Mouse (Mus musculus) stomach, postnatal 0 days (tissue): ENCODE results near the gene Samt4. TPM values are rescaled to one million over a fixed set of nuclear protein-coding genes. Genes with fewer than 3 reads are reported as not detected.
"Not testable (repeated sequence)": the region's sequence is repeated elsewhere in the genome, so short reads cannot be mapped to it uniquely, and the experiment has no call there.

Experiments
- ATAC-seq: fragments of 200-750 bp; cut with Nextera tagmentation; 2 replicates; pipeline ENCODE4 v1.8.0; 2017; ENCODE audit not compliant: low FRiP score, low TSS enrichment
- DNase-seq: peaks from one replicate; pipeline ENCODE4 v3.0.0-alpha.2; 2016; ENCODE audit warnings: low spot score
- H3K27ac ChIP-seq: fragments of 300-500 bp; sonication (generic); replicated peaks from 2 replicates; pipeline ENCODE4 v1.5.1; 2014; ENCODE audit warnings: mild to moderate bottlenecking, control low read depth
- H3K27me3 ChIP-seq: fragments of 300-500 bp; sonication (generic); 2 replicates; pipeline ENCODE4 v1.6.1; 2014; ENCODE audit warnings: low read length; ENCODE audit not compliant: control insufficient read depth, insufficient read depth
- H3K36me3 ChIP-seq: fragments of 300-500 bp; sonication (generic); 2 replicates; pipeline ENCODE4 v1.6.1; 2014; ENCODE audit warnings: low read length, mixed read lengths; ENCODE audit not compliant: control insufficient read depth, insufficient read depth
- H3K4me1 ChIP-seq: fragments of 300-500 bp; sonication (generic); replicated peaks from 2 replicates; pipeline ENCODE4 v1.6.1; 2014; ENCODE audit warnings: antibody characterized with exemption; ENCODE audit not compliant: control insufficient read depth, insufficient read depth
- H3K4me2 ChIP-seq: fragments of 300-500 bp; sonication (generic); replicated peaks from 2 replicates; pipeline ENCODE4 v1.6.1; 2014; ENCODE audit warnings: low read depth, mild to moderate bottlenecking, control low read depth, moderate library complexity
- H3K4me3 ChIP-seq: fragments of 300-500 bp; sonication (generic); 2 replicates; pipeline ENCODE4 v1.5.1; 2014; ENCODE audit warnings: low read depth, low read length, control low read depth
- H3K9ac ChIP-seq: fragments of 300-500 bp; sonication (generic); 2 replicates; pipeline ENCODE4 v1.6.1; 2014; ENCODE audit warnings: mild to moderate bottlenecking, low read length, control low read depth, mixed read lengths
- H3K9me3 ChIP-seq: fragments of 300-500 bp; sonication (generic); 2 replicates; pipeline ENCODE4 v1.6.1; 2016; ENCODE audit warnings: low read length; ENCODE audit not compliant: control insufficient read depth
- CTCF ChIP-seq: IDR thresholded peaks from 2 replicates; pipeline ENCODE4 v1.5.1; 2016; ENCODE audit warnings: antibody characterized with exemption, low read depth, mild to moderate bottlenecking, moderate library complexity
- EP300 ChIP-seq: optimal IDR thresholded peaks from 2 replicates; pipeline ENCODE3; 2016; ENCODE audit warnings: antibody characterized with exemption
- WGBS: fragments of 180-500 bp; shearing (Covaris S2); extraction: QIAGEN DNeasy Blood & Tissue Kit; methylation state at CpG from one replicate; pipeline ENCODE4 v1.1.7; 2014; 5-methylcytosine and 5-hydroxymethylcytosine counted together
- polyA plus RNA-seq: library from polyadenylated mRNA; unstranded; fragments of >200 nt; fragmentation: Nextera tagmentation; extraction: Ambion mirVana; gene quantifications from 2 replicates; pipeline ENCODE4 v1.2.1, GENCODE M21; 2015

The Samt4 gene
- not detected in 2 replicates for polyA plus RNA-seq

DNA sequence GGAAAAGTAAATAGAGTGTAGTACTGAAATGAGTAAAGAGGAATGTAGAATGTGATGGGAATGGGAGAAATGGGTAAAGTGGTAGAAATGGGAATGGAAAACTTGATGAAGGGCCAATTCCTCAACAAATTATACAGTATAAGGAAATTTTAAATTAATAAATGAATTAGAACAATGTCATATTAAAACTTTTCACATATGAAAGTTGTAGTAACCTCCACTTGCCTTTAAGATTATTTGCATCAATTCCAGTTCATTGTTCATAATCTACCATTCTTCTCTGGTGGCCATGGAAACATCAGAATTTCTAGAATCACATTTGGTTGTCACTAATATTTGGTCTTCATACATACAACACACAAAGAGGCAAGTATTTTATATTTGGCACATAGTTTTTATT lies at the start of gene Samt4:
TSS of gene Samt4 (plus strand) at position 301 of the 400 bp plus-strand sequence.
- TF ChIP-seq EP300 (no peak), CTCF (no peak)
- no peaks in the 10 kb centered on the region for H3K36me3 ChIP-seq
- H3K4me3 ChIP-seq, result no peak within 1 kb of the TSS
- H3K4me2 ChIP-seq, result no peak within 1 kb of the TSS
- no peaks in the 10 kb centered on the region for H3K4me1 ChIP-seq
- no peak within 1 kb of the TSS for H3K27ac ChIP-seq
- no peaks in the 10 kb centered on the region for H3K27me3 ChIP-seq
- ATAC-seq, result no peak
- no peak for DNase-seq
- no peaks in the 10 kb centered on the region for H3K9me3 ChIP-seq
- H3K9ac ChIP-seq, result no peak within 1 kb of the TSS

DNA sequence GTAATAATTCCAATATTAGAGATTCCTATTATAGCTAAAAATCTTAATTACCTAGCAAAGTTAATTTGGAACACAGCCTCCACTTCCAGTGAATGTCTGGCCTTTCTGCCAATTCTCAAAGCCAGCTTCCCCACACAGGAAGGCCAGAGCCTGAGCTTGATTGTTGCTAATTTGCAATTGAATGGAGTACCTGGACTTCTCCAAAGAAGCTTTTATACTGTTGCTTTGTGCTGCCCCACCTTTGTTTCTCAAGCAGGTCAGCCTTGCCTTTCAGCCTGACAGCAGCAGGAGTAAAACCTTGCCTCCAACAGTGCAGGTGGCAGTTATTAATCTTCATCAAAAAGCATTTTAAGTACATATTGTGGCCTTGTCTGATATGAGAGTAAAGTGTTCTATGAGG lies 38.1 kb upstream of the Samt4 start:
- H3K4me2 ChIP-seq, ATAC-seq: not testable (repeated sequence)

DNA sequence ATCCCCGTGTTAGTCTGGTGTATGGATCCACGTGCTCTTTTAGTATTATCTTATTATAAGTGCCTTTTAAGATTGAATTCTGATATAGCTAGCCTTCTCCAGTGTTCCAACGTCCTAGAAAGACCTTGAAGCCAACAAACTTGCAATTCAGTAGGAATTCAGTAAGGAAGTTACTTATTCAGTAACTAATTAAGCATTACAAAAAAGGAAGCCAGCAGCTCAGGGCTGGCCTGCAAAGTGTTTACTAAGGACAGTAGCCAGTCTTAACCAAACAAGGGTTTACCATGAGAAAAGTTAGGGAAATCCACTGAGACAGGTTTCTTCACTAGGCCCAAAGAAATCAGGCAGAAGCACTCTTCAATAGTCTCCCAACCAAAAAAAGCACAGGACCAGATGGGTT lies 13.4 kb upstream of the Samt4 start:
- H3K36me3 ChIP-seq, H3K4me2 ChIP-seq, H3K27ac ChIP-seq, H3K4me1 ChIP-seq, H3K4me3 ChIP-seq, DNase-seq, ATAC-seq, H3K27me3 ChIP-seq, H3K9me3 ChIP-seq, H3K9ac ChIP-seq: not testable (repeated sequence)
- WGBS, result 61% methylated on average over 3 of the region's 3 CpGs

More for the DNA sequence above, 38.1 kb upstream of the Samt4 start:
- H3K9ac ChIP-seq, H3K36me3 ChIP-seq, H3K4me3 ChIP-seq, H3K9me3 ChIP-seq, H3K4me1 ChIP-seq, DNase-seq, H3K27me3 ChIP-seq, H3K27ac ChIP-seq: not testable (repeated sequence)

Other genes starting within 250 kb of the Samt4 start
- gene 4930524N10Rik, start 138.6 kb upstream of the Samt4 start, polyA plus RNA-seq, result not detected in 2 replicates
- gene Samt2, start 97.4 kb downstream of the Samt4 start, polyA plus RNA-seq, result not detected in 2 replicates